Mouse (Mus musculus): ENCODE measurements around the gene Hnrnpab. TPM values are rescaled to one million over a fixed set of nuclear protein-coding genes. Genes with fewer than 3 reads are reported as not detected.

Gene Hnrnpab
- total and polyA plus RNA-seq, 3 experiments = 893 to 2,181 (median 1,100) TPM

DNA sequence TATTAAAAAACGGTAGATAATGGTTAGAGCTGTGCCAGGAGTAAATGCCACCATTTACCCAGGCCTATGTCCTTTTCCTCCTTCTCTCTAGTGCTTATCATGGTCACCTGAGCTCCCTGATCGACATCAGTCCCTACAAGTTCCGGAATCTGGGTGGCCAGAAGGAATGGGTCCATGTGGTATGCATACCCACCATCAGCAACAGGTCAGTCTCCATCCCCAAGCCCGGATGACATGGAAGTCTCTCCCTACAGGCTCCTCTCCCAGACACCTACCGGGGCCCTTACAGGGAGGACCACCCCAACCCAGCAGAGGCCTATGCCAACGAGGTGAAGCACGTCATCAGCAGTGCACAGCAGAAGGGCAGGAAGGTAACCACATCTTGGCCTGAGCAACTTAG, 14.7 kb downstream of the Hnrnpab start:
- no peak for TF ChIP-seq MAFK (IDR thresholded peaks at IDR 0.05; ENCODE audit: insufficient replicate concordance, low read length)
- no peak for TF ChIP-seq USF2 (conservative IDR thresholded peaks at IDR 0.05; ENCODE audit: low read depth, low read length)
- no peak for TF ChIP-seq NELFE (IDR thresholded peaks at IDR 0.05; ENCODE audit: low read depth, low read length)
- TF ChIP-seq JUN (IDR thresholded peaks at IDR 0.05; ENCODE audit: insufficient read depth, low read depth, low read length) = no peak
- no peak for TF ChIP-seq ZMIZ1 (IDR thresholded peaks at IDR 0.05; ENCODE audit: low read depth, low read length)
- TF ChIP-seq MXI1 (IDR thresholded peaks at IDR 0.05; ENCODE audit: low read depth, low read length) = no peak
- no peak for TF ChIP-seq ZNF384 (IDR thresholded peaks at IDR 0.05; ENCODE audit: low read depth, low read length)
- no peak for TF ChIP-seq ETS1 (conservative IDR thresholded peaks at IDR 0.05; ENCODE audit: low read depth, low read length)
- no peak for TF ChIP-seq MAX (IDR thresholded peaks at IDR 0.05; ENCODE audit: low read length)
- TF ChIP-seq GABPA (IDR thresholded peaks at IDR 0.05; ENCODE audit: insufficient replicate concordance, low read depth, low read length) = no peak
- TF ChIP-seq PAX5 (IDR thresholded peaks at IDR 0.05; ENCODE audit: low read length) = no peak
- TF ChIP-seq HCFC1 (IDR thresholded peaks at IDR 0.05; ENCODE audit: low read depth, low read length) = no peak
- TF ChIP-seq CHD2 (IDR thresholded peaks at IDR 0.05; ENCODE audit: low read length) = no peak
- no peak for TF ChIP-seq IRF4 (IDR thresholded peaks at IDR 0.05; ENCODE audit: low read depth, low read length)
- TF ChIP-seq CHD1 (IDR thresholded peaks at IDR 0.05; ENCODE audit: low read depth, low read length) = no peak
- TF ChIP-seq TBP (conservative IDR thresholded peaks at IDR 0.05; ENCODE audit: low read depth, low read length) = no peak
- no peak for TF ChIP-seq NRF1 (IDR thresholded peaks at IDR 0.05; ENCODE audit: low read depth, low read length)
- TF ChIP-seq RCOR1 (conservative IDR thresholded peaks at IDR 0.05; ENCODE audit: low read depth, low read length) = no peak
- no peak for TF ChIP-seq MAZ (IDR thresholded peaks at IDR 0.05; ENCODE audit: low read depth, low read length)
- Histone ChIP-seq H3K36me3 (replicated peaks in 1 of 2; ENCODE audit: control insufficient read depth in 1 of 2, insufficient read depth in 1 of 2, low read length in 1 of 2) (peaks cover 77 to 94% of the 10 kb centered on the region in 2 experiments), H3K79me2 (replicated peaks; ENCODE audit: control insufficient read depth, extremely low read depth, insufficient read depth, poor library complexity, severe bottlenecking) (no peaks in the 10 kb centered on the region), H3K27me3 (replicated peaks) (no peaks in the 10 kb centered on the region), H3K4me3 (replicated peaks in 1 of 3; ENCODE audit: low read depth in 2 of 3, low read length in 2 of 3, poor library complexity in 1 of 3) (no peak overlapping the region), H3K9ac (ENCODE audit: insufficient read depth, low read depth) (no peak overlapping the region), H3K4me1 (ENCODE audit: control insufficient read depth in 1 of 2, insufficient read depth in 2 of 2) (peaks cover 0 to 12% of the 10 kb centered on the region in 2 experiments; a peak in 2 of 4 replicates), H3K9me3 (replicated peaks; ENCODE audit: low read length) (no peaks in the 10 kb centered on the region), H3K4me2 (ENCODE audit: insufficient read depth, low read depth, poor library complexity, severe bottlenecking) (no peak overlapping the region), H3K27ac (ENCODE audit: insufficient read depth, low read depth) (no peak overlapping the region)
- DNase-seq (ENCODE audit: extremely low read depth) = no peak
- in situ Hi-C loops (cut with MboI; ENCODE audit: low pct_ligation_motif_present, low pct_unique_long_range_greater_than_20kb, low sequenced_read_pairs) = no loop called here
- dilution Hi-C loops (cut with MboI; ENCODE audit: extremely low pct_ligation_motif_present, extremely low pct_unique_long_range_greater_than_20kb, low sequenced_read_pairs) = no loop called here

DNA sequence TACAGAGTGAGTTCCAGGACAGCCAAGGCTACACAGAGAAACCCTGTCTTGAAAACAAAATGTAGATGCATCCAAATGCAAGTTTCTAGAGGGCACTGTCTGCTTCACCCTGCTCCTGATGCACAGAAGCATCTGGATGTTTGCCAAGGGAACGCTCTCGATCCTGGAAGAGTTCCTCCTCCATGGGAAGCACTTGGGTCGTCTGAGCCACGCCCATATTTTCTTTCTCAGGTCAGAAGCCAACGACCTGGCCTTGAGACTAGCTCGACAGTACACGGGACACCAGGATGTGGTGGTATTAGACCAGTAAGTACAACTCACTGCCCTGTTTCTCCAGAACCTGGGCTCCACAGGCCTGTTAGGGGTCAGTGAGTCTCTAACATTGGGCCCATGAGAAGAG, 15.5 kb downstream of the Hnrnpab start:
- Histone ChIP-seq H3K9ac (ENCODE audit: insufficient read depth, low read depth) (no peak overlapping the region), H3K4me2 (ENCODE audit: insufficient read depth, low read depth, poor library complexity, severe bottlenecking) (no peak overlapping the region), H3K79me2 (replicated peaks; ENCODE audit: control insufficient read depth, extremely low read depth, insufficient read depth, poor library complexity, severe bottlenecking) (no peaks in the 10 kb centered on the region), H3K4me3 (replicated peaks in 1 of 3; ENCODE audit: low read depth in 2 of 3, low read length in 2 of 3, poor library complexity in 1 of 3) (no peak overlapping the region), H3K9me3 (replicated peaks; ENCODE audit: low read length) (no peaks in the 10 kb centered on the region), H3K36me3 (replicated peaks in 1 of 2; ENCODE audit: control insufficient read depth in 1 of 2, insufficient read depth in 1 of 2, low read length in 1 of 2) (peaks cover 76 to 94% of the 10 kb centered on the region in 2 experiments), H3K27me3 (replicated peaks) (no peaks in the 10 kb centered on the region), H3K4me1 (ENCODE audit: control insufficient read depth in 1 of 2, insufficient read depth in 2 of 2) (peaks cover 2 to 20% of the 10 kb centered on the region in 2 experiments; a peak in 3 of 4 replicates), H3K27ac (ENCODE audit: insufficient read depth, low read depth) (no peak overlapping the region)
- in situ Hi-C loops (cut with MboI; ENCODE audit: low pct_ligation_motif_present, low pct_unique_long_range_greater_than_20kb, low sequenced_read_pairs) = no loop called here
- no peak; the same call in 1 of the 2 replicates for TF ChIP-seq ZMIZ1 (IDR thresholded peaks at IDR 0.05; ENCODE audit: low read depth, low read length)
- TF ChIP-seq NELFE (IDR thresholded peaks at IDR 0.05; ENCODE audit: low read depth, low read length) = no peak
- TF ChIP-seq IRF4 (IDR thresholded peaks at IDR 0.05; ENCODE audit: low read depth, low read length) = no peak
- TF ChIP-seq POLR2AphosphoS2 (IDR thresholded peaks at IDR 0.05; ENCODE audit: low read depth, low read length) = no peak
- TF ChIP-seq CHD1 (IDR thresholded peaks at IDR 0.05; ENCODE audit: low read depth, low read length) = no peak
- TF ChIP-seq EP300 (IDR thresholded peaks at IDR 0.05; ENCODE audit: low read length) = no peak
- no peak for TF ChIP-seq RAD21 (IDR thresholded peaks at IDR 0.05; ENCODE audit: low read depth, low read length)
- TF ChIP-seq KAT2A (IDR thresholded peaks at IDR 0.05; ENCODE audit: insufficient replicate concordance, low read length) = no peak
- no peak for TF ChIP-seq CHD2 (IDR thresholded peaks at IDR 0.05; ENCODE audit: low read length)
- TF ChIP-seq UBTF (IDR thresholded peaks at IDR 0.05; ENCODE audit: low read depth, low read length) = no peak
- TF ChIP-seq ZC3H11A (IDR thresholded peaks at IDR 0.05; ENCODE audit: low read depth, low read length) = no peak
- no peak for TF ChIP-seq MAZ (IDR thresholded peaks at IDR 0.05; ENCODE audit: low read depth, low read length)
- no peak for TF ChIP-seq USF2 (conservative IDR thresholded peaks at IDR 0.05; ENCODE audit: low read depth, low read length)
- no peak for TF ChIP-seq MAX (IDR thresholded peaks at IDR 0.05; ENCODE audit: low read length)
- no peak; the same call in 1 of the 2 replicates for TF ChIP-seq POLR2A (IDR thresholded peaks at IDR 0.05; ENCODE audit: low read depth, low read length)
- TF ChIP-seq MYC (IDR thresholded peaks at IDR 0.05; ENCODE audit: low read depth, low read length) = no peak
- DNase-seq (ENCODE audit: extremely low read depth) = no peak
- dilution Hi-C loops (cut with MboI; ENCODE audit: extremely low pct_ligation_motif_present, extremely low pct_unique_long_range_greater_than_20kb, low sequenced_read_pairs) = no loop called here
